ENCODE assay signal across 28 mouse cellular contexts in genomic region chr13:45253221-45253620, GRCm38 (mm10).
DNase-seq lines count a peak whose midpoint lies in the region; ATAC-seq and TF ChIP-seq lines count a peak whose summit lies in the region.
"Had no signal": no experiment of that assay in that cellular context is flagged by ENCODE, and none has a peak within 500 bp of the region (broad histone marks: within the 10 kb centered on the region; RNA-seq: fewer than 3 reads in every experiment).

No protein-coding gene starts in this region.

- peak; percentile 45 for DNase-seq in heart, embryonic 10.5 days (ENCODE audit: low spot score)
- no peak for DNase-seq in heart, adult 18-20 months
- DNase-seq in limb, embryonic 11.5 days (ENCODE audit: low spot score), result peak; percentile 65
- DNase-seq in limb, embryonic 10.5 days (ENCODE audit: low spot score), result no peak
- DNase-seq in hindlimb bud, embryonic 11.5 days (ENCODE audit: extremely low spot score, low read depth, low spot score), result peak; percentile 33
- peak; percentile 46 for DNase-seq in limb, embryonic 14.5 days (ENCODE audit: low spot score)
- DNase-seq in left cerebral cortex, adult 9 months (ENCODE audit: low spot score in 2 of 2), result no peak
- no peak for DNase-seq in adrenal gland, postnatal 10 days
- DNase-seq: adrenal gland, postnatal 14 days; cerebellum, adult 11 months; cerebellum, adult 2 months; cerebellum, adult 9-11 months; cerebellum, postnatal 25 days; embryo, embryonic 11 days; gastrocnemius, postnatal 10 days; gastrocnemius, postnatal 36 days; heart, postnatal 10 days; heart, postnatal 36 days had no signal

- H3K36me3 ChIP-seq in heart, embryonic 10.5 days, result no peaks in the 10 kb centered on the region
- no peaks in the 10 kb centered on the region for H3K36me3 ChIP-seq in limb, embryonic 11.5 days (ENCODE audit: control insufficient read depth, insufficient read depth, low read length)
- H3K36me3 ChIP-seq in limb, embryonic 10.5 days, result no peaks in the 10 kb centered on the region
- H3K36me3 ChIP-seq in limb, embryonic 14.5 days (ENCODE audit: control insufficient read depth, insufficient read depth, low read length), result no peaks in the 10 kb centered on the region
- H3K36me3 ChIP-seq: embryonic facial prominence, embryonic 10.5 days; embryonic facial prominence, embryonic 13.5 days; forebrain, embryonic 12.5 days; forebrain, embryonic 15.5 days; heart, embryonic 12.5 days; heart, embryonic 15.5 days; hindbrain, embryonic 10.5 days had no signal

- H3K4me1 ChIP-seq in heart, embryonic 10.5 days, result 0 out of 2 replicates have a peak, but pooled peaks cover 2% of the 10 kb centered on the region
- 0 out of 2 replicates have a peak, but pooled peaks cover 4% of the 10 kb centered on the region for H3K4me1 ChIP-seq in limb, embryonic 11.5 days (ENCODE audit: control insufficient read depth, insufficient read depth, low read length)
- peaks cover 26% of the 10 kb centered on the region for H3K4me1 ChIP-seq in limb, embryonic 10.5 days
- H3K4me1 ChIP-seq in limb, embryonic 14.5 days (ENCODE audit: control insufficient read depth, insufficient read depth, low read length), result 0 out of 2 replicates have a peak, but pooled peaks cover 2% of the 10 kb centered on the region
- H3K4me1 ChIP-seq: forebrain, embryonic 15.5 days; heart, embryonic 12.5 days; heart, embryonic 15.5 days had no signal

- no peaks in the 10 kb centered on the region for H3K27me3 ChIP-seq in heart, embryonic 10.5 days (ENCODE audit: insufficient read depth, poor library complexity, severe bottlenecking)
- no peaks in the 10 kb centered on the region for H3K27me3 ChIP-seq in limb, embryonic 11.5 days (ENCODE audit: control insufficient read depth, insufficient read depth, low read length)
- H3K27me3 ChIP-seq in limb, embryonic 10.5 days (ENCODE audit: low read depth, poor library complexity, severe bottlenecking), result no peaks in the 10 kb centered on the region
- no peaks in the 10 kb centered on the region for H3K27me3 ChIP-seq in limb, embryonic 14.5 days (ENCODE audit: control insufficient read depth, insufficient read depth, low read length)
- H3K27me3 ChIP-seq: embryonic facial prominence, embryonic 13.5 days; forebrain, embryonic 12.5 days; forebrain, embryonic 15.5 days; heart, embryonic 12.5 days; heart, embryonic 15.5 days had no signal

- no peak for ATAC-seq in limb, embryonic 11.5 days (ENCODE audit: insufficient number of reproducible peaks, low FRiP score, low TSS enrichment, low read depth)
- no peak for ATAC-seq in limb, embryonic 14.5 days (ENCODE audit: low FRiP score, low read depth)
- ATAC-seq: forebrain, embryonic 15.5 days; Patski had no signal

- no peak for TF ChIP-seq POLR2A in limb, embryonic 14.5 days (IDR thresholded peaks at IDR 0.05; ENCODE audit: borderline replicate concordance, extremely low read depth, insufficient read depth, insufficient read length)

- no peak overlapping the region for H3K4me2 ChIP-seq in limb, embryonic 11.5 days (ENCODE audit: low read depth, severe bottlenecking)
- H3K4me2 ChIP-seq in limb, embryonic 14.5 days (replicated peaks; ENCODE audit: low read depth, low read length, severe bottlenecking), result no peak overlapping the region
- H3K4me2 ChIP-seq: embryonic facial prominence, embryonic 13.5 days; forebrain, embryonic 12.5 days; forebrain, embryonic 15.5 days; heart, embryonic 12.5 days; heart, embryonic 15.5 days; hindbrain, embryonic 14.5 days had no signal

- H3K9ac ChIP-seq in limb, embryonic 11.5 days (ENCODE audit: low read length), result no peak overlapping the region
- no peak overlapping the region for H3K9ac ChIP-seq in limb, embryonic 14.5 days (ENCODE audit: low read depth, low read length, severe bottlenecking)
- H3K9ac ChIP-seq: embryonic facial prominence, embryonic 13.5 days; forebrain, embryonic 12.5 days; forebrain, embryonic 15.5 days; heart, embryonic 12.5 days; heart, embryonic 15.5 days; hindbrain, embryonic 14.5 days had no signal

- no peak overlapping the region for H3K27ac ChIP-seq in heart, embryonic 10.5 days
- H3K27ac ChIP-seq in limb, embryonic 11.5 days (replicated peaks; ENCODE audit: low read depth, low read length), result no peak overlapping the region
- H3K27ac ChIP-seq in limb, embryonic 10.5 days, result no peak overlapping the region
- no peak overlapping the region for H3K27ac ChIP-seq in limb, embryonic 14.5 days (replicated peaks; ENCODE audit: low read depth, low read length)
- H3K27ac ChIP-seq: embryonic facial prominence, embryonic 10.5 days; embryonic facial prominence, embryonic 13.5 days; forebrain, embryonic 12.5 days; forebrain, embryonic 15.5 days; heart, embryonic 15.5 days; hindbrain, embryonic 10.5 days; hindbrain, embryonic 14.5 days had no signal

- H3K4me3 ChIP-seq in heart, embryonic 10.5 days, result no peak overlapping the region
- H3K4me3 ChIP-seq in limb, embryonic 11.5 days (ENCODE audit: low read depth, low read length), result no peak overlapping the region
- H3K4me3 ChIP-seq in limb, embryonic 10.5 days, result no peak overlapping the region
- H3K4me3 ChIP-seq in limb, embryonic 14.5 days (replicated peaks; ENCODE audit: low read length), result no peak overlapping the region
- H3K4me3 ChIP-seq: embryonic facial prominence, embryonic 10.5 days; embryonic facial prominence, embryonic 13.5 days; erythroblast, embryonic 14.5 days; forebrain, embryonic 12.5 days; forebrain, embryonic 15.5 days; heart, embryonic 12.5 days; heart, embryonic 15.5 days; hindbrain, embryonic 10.5 days had no signal

- WGBS in heart, embryonic 10.5 days, result 62% methylated on average over 2 of the region's 2 CpGs
- 19% methylated on average over 2 of the region's 2 CpGs for WGBS in limb, embryonic 11.5 days
- WGBS in limb, embryonic 10.5 days, result 48% methylated on average over 2 of the region's 2 CpGs
- WGBS in limb, embryonic 14.5 days, result 21% methylated on average over 2 of the region's 2 CpGs

- H3K9me3 ChIP-seq in heart, embryonic 10.5 days, result no peaks in the 10 kb centered on the region
- no peaks in the 10 kb centered on the region for H3K9me3 ChIP-seq in limb, embryonic 11.5 days (ENCODE audit: control insufficient read depth, low read length)
- H3K9me3 ChIP-seq in limb, embryonic 10.5 days (replicated peaks), result no peaks in the 10 kb centered on the region
- no peaks in the 10 kb centered on the region for H3K9me3 ChIP-seq in limb, embryonic 14.5 days (ENCODE audit: control insufficient read depth, low read length)
- H3K9me3 ChIP-seq: embryonic facial prominence, embryonic 10.5 days; embryonic facial prominence, embryonic 13.5 days; forebrain, embryonic 12.5 days; forebrain, embryonic 15.5 days; heart, embryonic 12.5 days; heart, embryonic 15.5 days; hindbrain, embryonic 10.5 days had no signal

Comparison
In these comparisons a context has a peak if more than half of its experiments do, and no peak if none do; other contexts are left out.
1. DNase-seq: peak in heart, embryonic 10.5 days (single experiment), limb, embryonic 11.5 days (single experiment), hindlimb bud, embryonic 11.5 days (single experiment) and limb, embryonic 14.5 days (single experiment); none in heart, adult 18-20 months (0 of 2), limb, embryonic 10.5 days (single experiment), left cerebral cortex, adult 9 months (0 of 2) and adrenal gland, postnatal 10 days (single experiment).